Mouse (Mus musculus) lung, adult 2 months (tissue): ENCODE data around the gene Bcl2.

ENCODE experiments used
- CTCF ChIP-seq: fragments of 200-500 bp; IDR thresholded peaks from 2 replicates; pipeline ENCODE4 v1.5.1; 2011; ENCODE audit warnings: mild to moderate bottlenecking, low read length, control low read depth; ENCODE audit not compliant: insufficient read depth
- POLR2A ChIP-seq: fragments of 200-500 bp; IDR thresholded peaks from 2 replicates; pipeline ENCODE4 v1.6.1; 2011; ENCODE audit warnings: low read depth, mild to moderate bottlenecking, control low read depth, low read length, borderline replicate concordance; ENCODE audit errors: extremely low read depth

DNA sequence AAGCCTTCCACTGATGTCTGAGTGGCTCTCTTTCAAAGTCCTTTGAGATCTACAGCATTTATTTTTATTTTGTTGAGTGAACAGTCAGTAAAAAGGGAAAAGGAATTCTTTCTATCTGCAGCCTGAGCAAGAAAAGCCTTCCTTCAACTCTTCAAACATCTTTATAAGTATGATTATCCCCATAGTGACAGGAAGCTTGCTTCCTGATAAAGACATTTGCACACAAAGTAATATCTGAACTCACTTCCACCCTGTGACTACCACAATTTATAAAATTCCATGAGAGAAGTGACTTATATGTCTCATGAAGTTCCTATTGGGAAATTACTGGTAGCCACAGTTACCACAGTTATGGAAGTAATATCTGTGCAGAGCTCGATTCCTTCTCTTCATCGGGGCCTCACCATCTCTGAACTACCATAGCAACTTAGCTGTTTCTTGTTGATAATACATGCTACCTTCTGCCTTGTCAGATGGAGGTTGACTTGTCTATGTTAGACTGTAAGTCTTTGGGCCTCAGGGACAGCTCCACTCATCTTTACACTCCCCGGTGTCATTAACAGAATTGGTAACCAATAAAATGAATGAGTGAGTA, 82.1 kb downstream of the Bcl2 start:
- TF ChIP-seq POLR2A = no peak
- no peak for TF ChIP-seq CTCF
